In genomic region chr15:45350496-45350895, GRCm38 (mm10) we compare ENCODE assay signal across 21 mouse cellular contexts.
A peak's percentile ranks its signal among the peaks of the same experiment; 100 is the strongest.
DNase-seq lines count a peak whose midpoint lies in the region; ATAC-seq lines count a peak whose summit lies in the region.
"Had no signal": no experiment of that assay in that cellular context is flagged by ENCODE, and none has a peak within 500 bp of the region (broad histone marks: within the 10 kb centered on the region; RNA-seq: fewer than 3 reads in every experiment).

No protein-coding gene starts in this region.

- DNase-seq in hindbrain, embryonic 14.5 days (ENCODE audit: low spot score) = no peak
- peak; percentile 15 to 32 for DNase-seq in left cerebral cortex, postnatal 14 days (ENCODE audit: low spot score in 2 of 2)
- DNase-seq in left cerebral cortex, postnatal 4 days = no peak
- DNase-seq in brain, adult 2 months (ENCODE audit: low read depth, low spot score) = peak; percentile 65
- peak; percentile 45 for DNase-seq in forebrain, embryonic 14.5 days (ENCODE audit: low spot score)
- DNase-seq in thymus, postnatal 25 days = no peak
- DNase-seq in lung, postnatal 10 days = no peak
- DNase-seq: B cell, adult 2 months; cerebellum, adult 9-10 months; gastrocnemius, postnatal 25 days; heart, adult 2 months; heart, postnatal 36 days; kidney, postnatal 36 days; lung, adult 2 months; lung, postnatal 36 days had no signal

- H3K27ac ChIP-seq in hindbrain, embryonic 14.5 days = no peak overlapping the region
- H3K27ac ChIP-seq in hindbrain, embryonic 12.5 days = no peak overlapping the region
- H3K27ac ChIP-seq in forebrain, embryonic 14.5 days (ENCODE audit: low read depth, low read length) = no peak overlapping the region
- H3K27ac ChIP-seq: embryonic facial prominence, embryonic 10.5 days; heart, adult 2 months; intestine, embryonic 15.5 days; limb, embryonic 12.5 days; liver, embryonic 12.5 days had no signal

- H3K36me3 ChIP-seq in hindbrain, embryonic 14.5 days (replicated peaks; ENCODE audit: control insufficient read depth, insufficient read depth) = no peaks in the 10 kb centered on the region
- no peaks in the 10 kb centered on the region for H3K36me3 ChIP-seq in hindbrain, embryonic 12.5 days
- H3K36me3 ChIP-seq in forebrain, embryonic 14.5 days (ENCODE audit: control insufficient read depth, insufficient read depth, low read length) = no peaks in the 10 kb centered on the region
- H3K36me3 ChIP-seq: embryonic facial prominence, embryonic 10.5 days; intestine, embryonic 15.5 days; limb, embryonic 12.5 days; liver, embryonic 12.5 days had no signal

- ATAC-seq in hindbrain, embryonic 14.5 days (ENCODE audit: low FRiP score) = peak; percentile 53; the same call in 1 of the 2 replicates
- no peak for ATAC-seq in hindbrain, embryonic 12.5 days (ENCODE audit: low FRiP score)
- ATAC-seq in forebrain, embryonic 14.5 days = peak; percentile 74; the same call in 1 of the 2 replicates
- ATAC-seq: intestine, embryonic 15.5 days; liver, embryonic 12.5 days had no signal

- no peaks in the 10 kb centered on the region for H3K27me3 ChIP-seq in hindbrain, embryonic 14.5 days (ENCODE audit: control insufficient read depth, insufficient read depth, low read length)
- no peaks in the 10 kb centered on the region for H3K27me3 ChIP-seq in hindbrain, embryonic 12.5 days
- no peaks in the 10 kb centered on the region for H3K27me3 ChIP-seq in forebrain, embryonic 14.5 days (replicated peaks; ENCODE audit: control insufficient read depth, insufficient read depth, low read length)
- H3K27me3 ChIP-seq: intestine, embryonic 15.5 days; limb, embryonic 12.5 days; liver, embryonic 12.5 days had no signal

- no peak overlapping the region for H3K4me2 ChIP-seq in hindbrain, embryonic 14.5 days (replicated peaks)
- no peak overlapping the region for H3K4me2 ChIP-seq in hindbrain, embryonic 12.5 days (replicated peaks)
- no peak overlapping the region for H3K4me2 ChIP-seq in forebrain, embryonic 14.5 days (ENCODE audit: low read length)
- H3K4me2 ChIP-seq: intestine, embryonic 15.5 days; limb, embryonic 12.5 days; liver, embryonic 12.5 days had no signal

- H3K9ac ChIP-seq in hindbrain, embryonic 14.5 days = no peak overlapping the region
- no peak overlapping the region for H3K9ac ChIP-seq in hindbrain, embryonic 12.5 days
- no peak overlapping the region for H3K9ac ChIP-seq in forebrain, embryonic 14.5 days (ENCODE audit: low read length)
- H3K9ac ChIP-seq: intestine, embryonic 15.5 days; limb, embryonic 12.5 days; liver, embryonic 12.5 days had no signal

- intact Hi-C loops in left cerebral cortex, postnatal 14 days (cut with DNase I) = no loop called here
- intact Hi-C loops in left cerebral cortex, postnatal 4 days (cut with DNase I) = no loop called here

- 84% methylated on average over 2 of the region's 2 CpGs for WGBS in hindbrain, embryonic 14.5 days
- WGBS in hindbrain, embryonic 12.5 days = 90% methylated on average over 2 of the region's 2 CpGs
- 91% methylated on average over 2 of the region's 2 CpGs for WGBS in forebrain, embryonic 14.5 days

- H3K4me1 ChIP-seq in hindbrain, embryonic 14.5 days (replicated peaks; ENCODE audit: control insufficient read depth, insufficient read depth, low read length) = no peaks in the 10 kb centered on the region
- no peaks in the 10 kb centered on the region for H3K4me1 ChIP-seq in hindbrain, embryonic 12.5 days
- H3K4me1 ChIP-seq in forebrain, embryonic 14.5 days (ENCODE audit: control insufficient read depth, insufficient read depth, low read length) = no peaks in the 10 kb centered on the region
- H3K4me1 ChIP-seq: embryonic facial prominence, embryonic 10.5 days; intestine, embryonic 15.5 days; limb, embryonic 12.5 days; liver, embryonic 12.5 days had no signal

- no peaks in the 10 kb centered on the region for H3K9me3 ChIP-seq in hindbrain, embryonic 14.5 days (ENCODE audit: control insufficient read depth, low read length)
- no peaks in the 10 kb centered on the region for H3K9me3 ChIP-seq in hindbrain, embryonic 12.5 days (replicated peaks)
- H3K9me3 ChIP-seq in forebrain, embryonic 14.5 days (replicated peaks; ENCODE audit: control insufficient read depth, low read length) = no peaks in the 10 kb centered on the region
- H3K9me3 ChIP-seq: embryonic facial prominence, embryonic 10.5 days; intestine, embryonic 15.5 days; limb, embryonic 12.5 days; liver, embryonic 12.5 days had no signal

- H3K4me3 ChIP-seq in hindbrain, embryonic 14.5 days (replicated peaks; ENCODE audit: low read length) = no peak overlapping the region
- no peak overlapping the region for H3K4me3 ChIP-seq in hindbrain, embryonic 12.5 days
- H3K4me3 ChIP-seq in forebrain, embryonic 14.5 days (ENCODE audit: low read depth, low read length) = no peak overlapping the region
- H3K4me3 ChIP-seq: embryonic facial prominence, embryonic 10.5 days; heart, adult 2 months; intestine, embryonic 15.5 days; limb, embryonic 12.5 days; liver, embryonic 12.5 days; myocyte had no signal

Comparison
In these comparisons a context has a peak if more than half of its experiments do, and no peak if none do; other contexts are left out.
1. DNase-seq: peak in left cerebral cortex, postnatal 14 days (2 of 2), brain, adult 2 months (single experiment) and forebrain, embryonic 14.5 days (single experiment); none in hindbrain, embryonic 14.5 days (single experiment), left cerebral cortex, postnatal 4 days (single experiment), thymus, postnatal 25 days (single experiment) and lung, postnatal 10 days (single experiment).